Mouse (Mus musculus): ENCODE measurements around the gene A930004D18Rik.

A930004D18Rik gene

GRCm38 (mm10) chr2:18034371-18035250, 2.9 kb downstream of the A930004D18Rik start:
- DNase-seq, result no peak

GRCm38 (mm10) chr2:18033166-18034108, 4.1 kb downstream of the A930004D18Rik start:
- no peak for DNase-seq

- DNase-seq, result no peak
These were observed 5.0 kb downstream of the A930004D18Rik start for GRCm38 (mm10) chr2:18032538-18032895.

GRCm38 (mm10) chr2:18031831-18032537, 5.6 kb downstream of the A930004D18Rik start:
- peak; percentile 40 for DNase-seq

- DNase-seq, result no peak
These were observed 6.2 kb downstream of the A930004D18Rik start for GRCm38 (mm10) chr2:18031271-18031821.

- DNase-seq, result no peak
These were observed 7.0 kb downstream of the A930004D18Rik start for GRCm38 (mm10) chr2:18030581-18030980.

DNA sequence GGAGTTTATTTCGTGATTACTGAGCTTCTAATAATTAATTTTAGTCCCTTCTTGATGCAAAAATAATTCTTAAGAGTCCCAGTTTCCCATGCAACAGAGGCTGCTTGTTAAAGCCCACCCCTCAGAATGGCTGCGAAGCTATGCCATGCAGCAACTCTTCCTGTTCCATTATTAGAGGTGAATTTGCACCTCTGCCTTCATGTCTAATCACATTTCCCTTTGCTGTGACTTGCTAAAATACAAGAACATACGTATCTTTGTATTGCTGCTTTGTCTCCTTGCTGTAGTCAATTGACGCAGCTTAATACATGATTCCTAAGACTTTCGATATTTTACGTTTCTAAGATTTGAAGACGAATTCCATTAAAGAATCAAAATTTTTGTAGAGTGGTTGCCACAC, 7.9 kb downstream of the A930004D18Rik start:
- DNase-seq, result no peak

- peak; percentile 90 for DNase-seq
These were observed 9.2 kb downstream of the A930004D18Rik start for GRCm38 (mm10) chr2:18028140-18029021.

DNA sequence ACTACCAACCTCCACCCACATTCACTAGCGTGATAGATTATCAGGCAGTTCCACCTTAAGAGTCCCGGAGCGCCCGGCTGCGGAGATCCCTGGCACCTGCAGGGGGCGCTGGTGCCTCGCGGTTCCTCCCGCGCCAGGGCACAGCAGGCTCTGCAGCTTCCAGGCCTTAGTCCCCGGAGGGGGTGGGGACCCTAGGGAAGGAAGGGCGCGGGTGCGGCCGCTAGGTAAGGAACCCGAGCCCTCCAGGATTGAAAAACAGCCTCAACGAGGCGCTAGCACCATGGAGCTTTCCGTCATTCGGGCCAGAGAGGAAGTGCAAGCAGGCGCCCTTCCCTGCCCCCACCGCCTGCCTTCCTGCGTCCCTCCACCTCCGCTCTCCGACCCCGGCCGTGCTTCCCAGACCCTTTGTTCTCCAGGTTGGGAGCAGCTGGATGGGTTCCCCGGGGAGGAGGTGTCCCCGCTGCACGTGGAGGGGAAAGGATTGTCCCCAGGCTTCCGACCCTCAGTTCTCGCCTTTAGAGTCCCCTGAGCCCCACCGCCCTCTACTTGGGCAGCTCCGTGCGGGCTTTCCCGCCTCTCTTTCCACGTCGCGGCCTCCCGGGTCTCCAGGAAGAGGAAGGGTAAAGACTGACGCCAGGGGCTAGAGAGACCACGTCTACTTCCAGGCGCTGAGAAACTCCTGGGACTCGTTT, 9.9 kb downstream of the A930004D18Rik start:
- peak; percentile 93 for DNase-seq

DNA sequence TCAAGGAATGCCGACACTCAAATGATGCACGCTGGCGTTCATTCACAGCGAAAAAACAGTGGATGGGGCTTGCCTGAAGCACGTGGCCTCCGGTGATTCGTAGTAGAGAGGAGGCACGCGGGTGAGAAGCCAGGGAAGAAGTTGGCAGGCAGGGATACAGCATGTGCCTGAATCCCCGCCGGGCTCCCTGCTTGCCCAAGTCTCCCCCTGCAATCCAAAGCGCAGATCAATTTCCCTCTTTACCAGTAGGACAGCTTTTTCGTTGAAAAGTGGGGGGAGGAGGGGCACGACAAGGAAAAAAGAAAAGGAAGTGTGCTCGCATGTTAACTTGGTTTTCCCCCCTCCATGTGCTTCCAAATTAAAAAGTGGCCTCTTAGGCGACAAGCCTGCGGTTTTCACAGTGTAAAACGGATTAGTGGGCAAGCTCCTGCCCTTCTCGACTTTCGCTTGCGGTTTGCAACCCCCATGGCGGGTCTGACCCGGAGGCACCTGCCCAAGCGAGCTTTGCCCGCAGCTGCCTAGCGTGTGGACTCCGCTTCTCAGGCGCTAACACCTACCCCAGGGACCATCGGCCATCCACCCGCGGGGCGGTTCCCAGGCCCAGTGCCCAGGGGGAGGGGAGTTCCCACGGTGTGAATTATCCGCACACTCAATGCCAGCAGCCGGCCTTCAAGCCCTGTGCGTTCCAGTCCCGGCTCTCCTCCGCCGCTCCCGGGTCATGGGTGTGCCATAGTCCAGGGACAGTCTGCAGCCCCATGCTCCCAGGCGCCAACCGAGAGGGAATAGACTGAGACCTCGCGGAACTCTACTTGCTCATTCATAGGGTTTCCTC, 11.2 kb downstream of the A930004D18Rik start:
- DNase-seq, result peak; percentile 62

GRCm38 (mm10) chr2:18025781-18026115, 11.8 kb downstream of the A930004D18Rik start:
- DNase-seq, result no peak

DNA sequence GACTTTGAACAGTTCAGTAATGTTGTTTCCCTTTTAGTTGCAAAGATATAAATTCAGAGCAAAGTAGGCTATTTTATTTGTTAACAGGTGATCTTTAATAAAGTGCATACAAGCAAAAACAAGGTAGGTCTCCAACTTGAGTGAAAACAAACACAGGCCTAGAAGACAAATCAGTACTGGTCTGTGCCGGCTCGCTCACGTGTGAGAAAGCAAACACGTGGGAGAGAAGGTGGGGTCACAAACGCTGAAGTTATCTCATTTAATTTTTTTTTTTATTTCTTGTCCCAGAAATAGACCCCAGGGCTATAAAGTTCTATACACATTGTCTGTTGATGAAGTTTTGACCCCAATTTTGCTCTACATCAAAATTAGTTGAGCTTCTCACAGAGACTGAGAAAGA, 12.4 kb downstream of the A930004D18Rik start:
- DNase-seq, result no peak

DNA sequence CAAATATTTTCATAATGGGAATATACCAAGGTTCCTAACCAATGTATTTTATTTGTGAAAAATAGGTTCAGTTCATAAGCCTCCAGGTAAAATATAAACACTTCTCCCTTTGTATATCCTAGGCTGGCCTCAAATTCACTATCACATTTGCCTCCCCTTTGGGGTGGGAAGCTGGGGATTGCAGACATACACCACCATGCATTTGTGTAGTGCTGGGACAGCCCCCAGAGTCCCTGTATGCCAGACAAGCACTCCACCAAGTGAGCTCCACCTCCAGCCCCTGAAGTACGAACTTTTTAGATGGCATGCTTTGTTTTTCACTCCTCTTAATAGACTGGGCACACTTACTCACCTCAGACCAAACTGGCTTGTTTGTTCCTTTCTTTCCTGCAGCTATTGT, 14.7 kb downstream of the A930004D18Rik start:
- no peak for DNase-seq

GRCm38 (mm10) chr2:18019122-18019521, 18.4 kb downstream of the A930004D18Rik start:
- no peak for DNase-seq

GRCm38 (mm10) chr2:18017321-18017720, 20.2 kb downstream of the A930004D18Rik start:
- DNase-seq, result no peak

DNA sequence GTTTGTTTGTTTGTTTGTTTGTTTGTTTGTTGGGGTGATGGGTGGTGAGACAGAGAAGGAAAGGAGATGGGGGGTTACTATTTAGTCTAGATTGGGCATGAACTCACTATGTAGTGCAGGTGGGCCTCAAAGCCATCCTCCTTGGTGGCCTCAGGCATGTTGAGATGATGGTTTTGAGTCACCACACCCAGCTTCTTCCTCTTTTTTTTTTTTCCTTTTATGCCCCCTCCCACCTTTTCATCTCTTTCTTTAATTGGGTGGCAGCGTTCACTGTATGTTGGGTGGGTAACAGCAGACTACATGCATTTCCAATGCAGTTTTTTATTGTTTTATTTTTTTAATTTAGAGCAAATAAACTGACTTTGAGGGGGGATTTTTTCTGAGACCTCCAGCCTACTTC, 20.9 kb downstream of the A930004D18Rik start:
- DNase-seq, result no peak

DNA sequence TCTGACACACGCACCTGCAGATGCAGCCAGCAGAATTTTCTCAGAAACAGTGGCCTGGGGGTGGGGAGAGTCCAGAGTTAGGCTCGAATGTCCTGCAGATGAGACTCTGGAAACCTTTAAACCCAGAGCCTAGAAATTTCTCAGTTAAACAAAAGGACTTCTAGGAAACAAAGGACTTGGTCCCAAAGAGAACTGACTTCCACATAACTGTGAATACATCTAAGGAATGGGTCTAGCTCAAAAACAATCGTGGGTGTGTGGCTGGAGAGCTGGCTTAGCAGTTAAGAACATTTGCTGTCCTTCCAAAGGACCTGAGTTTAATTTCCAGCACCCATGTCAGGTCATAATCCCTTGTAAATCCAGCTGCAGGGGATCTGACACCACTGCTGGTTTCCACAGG, 22.0 kb downstream of the A930004D18Rik start:
- DNase-seq, result no peak

DNA sequence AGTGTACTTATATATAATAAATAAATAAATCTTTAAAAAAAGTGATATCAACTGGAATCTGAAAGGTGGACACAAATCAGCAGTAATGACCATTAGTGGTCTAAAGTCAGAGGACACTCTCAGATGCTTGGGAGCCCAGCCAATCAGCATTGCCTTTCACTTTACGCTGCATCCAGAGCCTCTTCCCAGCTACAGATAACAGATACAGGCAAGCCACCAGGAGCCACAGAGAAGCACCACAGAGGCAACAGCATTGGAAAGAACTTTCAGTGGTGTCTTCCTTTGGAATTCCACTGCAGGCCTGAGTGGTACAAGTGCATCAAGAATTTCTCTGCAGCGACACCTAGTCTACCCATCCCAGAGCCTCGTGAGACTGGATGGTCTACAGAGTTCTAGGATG, 24.7 kb downstream of the A930004D18Rik start:
- no peak for DNase-seq

- no peak for DNase-seq
These were observed 26.3 kb downstream of the A930004D18Rik start for GRCm38 (mm10) chr2:18011226-18011625.

DNA sequence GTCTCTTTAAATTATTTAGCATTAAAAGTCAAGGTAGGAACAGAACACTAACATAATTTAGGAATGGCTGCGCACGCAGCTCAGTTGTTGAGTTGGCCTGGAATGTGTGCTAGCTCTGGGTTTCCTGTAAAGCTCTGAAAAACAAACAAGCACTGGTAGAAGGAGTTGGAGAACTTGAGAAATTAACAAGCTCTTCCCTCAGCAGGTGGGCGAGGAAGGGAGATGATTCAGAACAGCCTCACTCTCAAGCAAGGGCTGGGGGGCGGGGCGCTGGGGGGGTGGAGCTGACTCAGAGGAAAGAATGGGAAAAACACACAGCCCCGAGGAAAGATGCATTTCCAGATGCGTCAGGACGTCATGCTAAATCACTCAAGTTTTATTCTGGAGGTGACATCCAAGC, 32.4 kb downstream of the A930004D18Rik start:
- no peak for DNase-seq

All from cerebellum, adult 9-11 months (tissue).